Mouse (Mus musculus): ENCODE results near the gene Grip2. TPM values are rescaled to one million over a fixed set of nuclear protein-coding genes. Genes with fewer than 3 reads are reported as not detected.

Gene Grip2
- total RNA-seq, 2 experiments from 2014 or later, result 1.2 to 1.7 TPM

DNA sequence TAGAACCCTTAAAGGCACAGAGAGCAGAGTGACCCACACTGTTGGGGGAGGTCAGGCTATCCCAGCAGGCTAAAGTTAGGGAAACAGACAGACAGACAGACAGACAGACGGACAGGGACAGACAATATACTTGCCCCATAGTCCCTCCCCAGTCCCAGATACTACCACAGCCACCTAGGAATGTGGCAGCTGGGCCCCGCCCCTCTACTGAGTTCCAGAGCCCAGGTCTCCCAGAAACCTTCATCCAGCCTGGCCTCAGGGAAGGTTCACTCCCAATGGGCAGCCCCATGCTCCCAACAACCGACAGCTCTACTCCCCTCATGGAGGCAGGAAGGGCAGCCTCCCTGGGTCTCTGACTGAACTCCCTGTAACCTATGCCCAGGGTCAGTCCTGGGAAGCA is 31.4 kb downstream of the Grip2 start:
- DNase-seq, result no peak

- no peak for DNase-seq
These were observed 38.7 kb downstream of the Grip2 start for GRCm38 (mm10) chr6:91788311-91788798.

- DNase-seq, result no peak
These were observed 42.0 kb downstream of the Grip2 start for GRCm38 (mm10) chr6:91785018-91785417.

- DNase-seq, result no peak
These were observed 47.8 kb downstream of the Grip2 start for GRCm38 (mm10) chr6:91779206-91779605.

DNA sequence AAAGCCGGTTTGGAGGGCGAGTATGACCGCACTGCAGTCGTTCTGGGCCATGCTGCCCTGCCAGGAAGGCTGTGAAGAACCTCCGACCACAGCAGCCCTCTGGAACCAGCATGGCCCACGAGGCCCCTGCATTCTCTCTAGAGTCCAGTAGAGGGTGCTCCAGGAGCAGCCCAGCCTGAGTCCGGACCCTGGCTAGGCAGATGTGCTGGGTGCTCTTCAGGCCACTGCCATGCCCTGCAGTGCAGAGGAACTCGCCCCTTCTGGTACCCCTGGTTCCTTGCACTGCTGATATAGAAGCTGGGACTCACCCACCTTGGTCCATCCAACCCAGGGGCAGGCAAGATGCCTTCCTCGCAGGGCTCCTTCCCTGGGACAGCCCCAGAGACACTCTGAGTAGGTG is 50.5 kb downstream of the Grip2 start:
- peak; percentile 77 to 83 for DNase-seq

- no peak for DNase-seq
These were observed 53.1 kb downstream of the Grip2 start for GRCm38 (mm10) chr6:91773951-91774350.

- no peak for DNase-seq
These were observed 59.5 kb downstream of the Grip2 start for GRCm38 (mm10) chr6:91767550-91767949.

- peak; percentile 46 to 55 for DNase-seq
These were observed 64.9 kb downstream of the Grip2 start for GRCm38 (mm10) chr6:91762051-91762742.

GRCm38 (mm10) chr6:91754845-91755244 is 72.2 kb downstream of the Grip2 start:
- DNase-seq, result no peak

DNA sequence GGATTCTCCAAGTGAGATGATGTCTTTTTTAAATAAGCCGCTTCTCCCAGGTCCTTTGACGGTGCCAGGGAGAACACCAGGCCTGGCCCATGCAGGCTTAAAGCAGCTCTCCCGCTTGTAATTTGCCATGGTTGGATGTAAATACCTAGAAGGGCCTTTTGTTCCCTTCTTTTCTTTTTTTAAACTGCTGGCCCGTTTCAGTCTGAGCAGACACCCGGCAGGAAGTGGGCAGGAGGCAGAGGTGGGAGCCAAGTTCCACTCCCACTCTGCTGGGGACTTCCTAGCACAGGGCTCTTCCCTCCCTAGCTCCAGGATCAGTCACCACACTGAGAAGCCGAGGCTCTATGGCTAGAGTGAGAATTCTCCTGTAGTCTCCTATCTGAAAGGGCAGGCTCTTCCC is 73.0 kb downstream of the Grip2 start:
- DNase-seq, result no peak

DNA sequence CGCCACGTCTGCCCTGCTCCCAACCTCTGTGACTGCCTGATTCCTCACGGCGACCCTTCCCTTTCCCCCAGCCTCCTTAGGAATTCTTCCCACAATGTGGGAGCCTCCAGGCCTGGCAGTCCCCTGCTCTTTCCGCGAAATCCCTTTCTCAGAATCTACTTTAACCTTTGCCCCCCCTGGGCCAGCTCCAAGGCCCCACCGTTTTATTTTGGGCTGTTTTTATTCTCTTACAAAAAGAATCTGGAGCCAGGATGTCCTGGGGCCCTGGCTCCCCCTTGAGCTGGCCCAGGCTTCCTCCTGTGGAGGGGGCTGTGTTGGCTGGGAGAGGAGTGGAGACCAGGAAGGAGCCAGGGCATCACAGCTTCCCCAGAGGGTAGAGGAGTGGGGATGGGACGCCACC is 74.2 kb downstream of the Grip2 start:
- DNase-seq, result peak; percentile 42 to 67

- no peak for DNase-seq
These were observed 76.1 kb downstream of the Grip2 start for GRCm38 (mm10) chr6:91750976-91751375.

- no peak for DNase-seq
These were observed 80.3 kb downstream of the Grip2 start for GRCm38 (mm10) chr6:91746776-91747175.

DNA sequence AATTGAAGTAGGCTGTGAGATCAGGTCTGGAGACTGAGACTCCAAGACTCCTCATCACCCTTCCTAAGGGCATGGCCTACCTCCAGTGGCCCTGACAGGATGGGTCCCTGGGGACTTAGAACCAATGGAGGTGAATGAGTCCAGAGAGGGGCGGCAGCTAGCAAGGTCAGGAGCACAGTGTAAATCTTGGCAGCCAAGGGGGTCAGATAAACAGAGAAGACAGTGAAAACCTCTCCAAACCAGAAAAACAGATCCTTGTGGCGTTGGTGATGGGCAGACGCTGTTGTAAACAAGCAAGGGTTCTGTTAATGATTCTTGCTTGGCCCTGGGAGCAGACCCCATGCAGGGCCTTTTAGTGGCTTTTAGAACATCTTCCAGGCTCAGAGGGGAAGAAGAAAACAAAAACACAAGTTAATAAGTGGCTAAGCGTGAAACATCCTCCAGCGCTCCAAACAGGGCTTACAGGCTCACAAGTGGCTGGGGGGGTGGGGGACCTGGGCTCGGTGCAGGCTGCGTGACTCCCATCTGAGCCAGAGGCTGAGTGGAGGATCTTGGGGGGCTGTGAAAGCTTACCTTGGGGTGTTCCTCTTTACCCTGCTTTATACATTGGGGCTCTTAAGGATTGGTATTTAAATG is 81.0 kb downstream of the Grip2 start:
- no peak for DNase-seq

DNA sequence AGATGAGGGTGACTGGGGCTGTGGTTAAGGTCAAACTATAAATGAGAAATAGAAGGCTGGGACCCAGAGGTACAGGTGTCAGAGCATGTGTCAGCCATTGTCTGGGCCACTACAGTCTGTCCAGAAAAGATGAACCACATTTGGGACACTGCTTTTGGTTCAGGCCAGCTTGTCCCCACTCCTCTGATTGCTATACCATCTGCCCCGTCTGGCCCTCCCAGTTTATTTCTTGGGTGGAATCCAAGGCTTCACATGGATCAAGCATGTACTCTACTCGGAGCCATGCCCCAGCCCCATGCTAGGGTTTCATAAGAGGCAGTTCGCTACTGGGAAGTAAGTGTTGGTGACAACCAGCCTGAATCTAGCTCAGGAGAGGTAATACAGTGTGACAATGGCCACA is 81.8 kb downstream of the Grip2 start:
- no peak for DNase-seq

GRCm38 (mm10) chr6:91743886-91744285 is 83.2 kb downstream of the Grip2 start:
- no peak for DNase-seq

GRCm38 (mm10) chr6:91742995-91743394 is 84.1 kb downstream of the Grip2 start:
- DNase-seq, result no peak

GRCm38 (mm10) chr6:91742466-91742865 is 84.6 kb downstream of the Grip2 start:
- DNase-seq, result no peak

GRCm38 (mm10) chr6:91741046-91741445 is 86.0 kb downstream of the Grip2 start:
- DNase-seq, result peak; percentile 62 to 67

DNA sequence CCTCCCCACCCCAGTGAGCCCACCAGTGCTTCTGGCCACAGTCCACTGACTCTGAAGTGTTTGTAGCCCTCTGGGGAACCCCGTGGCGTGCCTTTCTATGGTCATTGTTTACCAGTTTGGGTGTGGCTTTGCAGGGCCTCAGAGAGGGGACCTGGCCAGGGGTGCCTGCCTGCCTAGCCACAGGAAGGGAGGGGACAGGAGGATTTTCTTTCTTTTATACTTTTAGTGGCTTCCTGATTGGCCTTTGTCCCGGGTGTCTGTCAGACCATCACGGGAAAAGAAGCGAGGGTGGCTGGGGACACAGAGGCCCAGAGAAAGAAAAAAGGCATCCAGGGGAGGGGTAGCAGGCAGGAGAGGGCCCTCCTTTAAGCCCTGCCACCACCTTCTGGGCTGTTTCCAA is 89.0 kb downstream of the Grip2 start:
- DNase-seq, result peak in 1 of 2 experiments; percentile 36

- no peak for DNase-seq
These were observed 89.6 kb downstream of the Grip2 start for GRCm38 (mm10) chr6:91737451-91737850.

DNA sequence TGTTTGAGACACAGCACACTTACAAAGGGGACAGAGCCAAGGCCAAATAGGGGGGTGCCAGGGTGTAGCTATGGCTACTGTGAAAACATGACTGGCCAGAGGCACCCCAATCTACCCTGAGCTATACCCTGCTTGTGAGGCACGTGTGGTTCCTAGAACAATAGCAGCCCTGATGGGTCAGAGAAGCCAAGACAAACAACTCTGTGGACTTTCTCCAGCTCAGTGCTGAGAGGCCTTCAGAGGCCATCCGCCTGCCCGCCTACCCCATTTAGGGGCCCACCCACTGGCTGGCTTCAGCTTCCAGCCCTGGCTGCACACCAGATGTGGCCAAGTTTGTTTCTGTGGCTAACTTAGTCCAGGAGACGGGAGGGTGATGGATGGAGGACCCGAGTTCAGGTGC is 90.6 kb downstream of the Grip2 start:
- peak; percentile 58 to 76 for DNase-seq

DNA sequence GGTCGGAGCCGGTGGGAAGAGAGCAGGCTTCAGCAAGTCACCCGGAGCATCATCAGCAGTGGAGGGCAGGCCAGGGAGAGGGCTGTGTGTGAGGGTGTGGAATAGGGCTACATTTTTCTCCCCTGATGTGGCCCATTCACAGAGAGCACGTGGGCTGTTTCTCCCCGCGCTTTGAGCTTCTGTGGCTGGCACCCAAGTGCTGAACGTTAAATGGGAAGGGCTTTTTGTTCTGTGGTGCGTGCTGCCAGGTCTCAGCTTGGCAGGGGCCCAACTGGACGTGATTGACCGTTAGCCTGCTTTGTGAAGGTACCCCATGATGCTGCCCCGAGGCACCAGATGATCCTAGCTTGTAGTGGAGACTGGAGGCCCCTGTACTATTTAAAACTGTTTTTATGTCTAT is 94.9 kb downstream of the Grip2 start:
- peak; percentile 54 to 58 for DNase-seq

GRCm38 (mm10) chr6:91729677-91730127 is 97.3 kb downstream of the Grip2 start:
- peak; percentile 55 to 73 for DNase-seq

Measured in adrenal gland, postnatal 36 days (tissue).